Mouse (Mus musculus): ENCODE results near the gene Stx1b.
"Not testable (repeated sequence)": the region's sequence is repeated elsewhere in the genome, so short reads cannot be mapped to it uniquely, and the experiment has no call there.

DNA sequence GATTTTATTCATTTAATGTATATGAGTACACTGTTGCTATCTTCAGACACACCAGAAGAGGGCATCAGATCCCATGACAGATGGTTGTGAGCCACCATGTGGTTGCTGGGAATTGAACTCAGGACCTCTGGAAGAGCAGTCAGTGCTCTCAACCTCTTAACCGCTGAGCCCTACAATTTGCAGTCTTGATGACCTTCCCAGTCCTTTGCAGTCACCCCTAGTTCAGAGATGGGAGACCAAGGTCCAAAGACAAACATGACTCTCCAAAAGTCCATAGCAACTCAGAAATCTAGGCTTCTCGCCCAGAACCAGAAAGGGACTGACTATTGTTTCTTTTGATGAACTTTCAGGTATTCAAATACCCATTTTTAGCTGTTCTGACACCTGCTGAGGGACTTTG lies 15.7 kb upstream of the Stx1b start:
- TF ChIP-seq CTCF (IDR thresholded peaks at IDR 0.05; ENCODE audit: low read depth, low read length); POLR2A (IDR thresholded peaks at IDR 0.05; ENCODE audit: insufficient read depth, low read length): not testable (repeated sequence)
